Mouse (Mus musculus) brain, embryonic 14.5 days (tissue): ENCODE results near the gene Ube2d3.

Experiments used
- CTCF ChIP-seq: fragments of 200-500 bp; IDR thresholded peaks from 2 replicates; pipeline ENCODE4 v1.5.1; 2012; ENCODE audit warnings: inconsistent platforms, mild to moderate bottlenecking, moderate library complexity, borderline replicate concordance; ENCODE audit not compliant: insufficient read depth, insufficient read length; ENCODE audit errors: extremely low read depth
- POLR2A ChIP-seq: fragments of 200-500 bp; IDR thresholded peaks from 2 replicates; pipeline ENCODE4 v1.6.1; 2012; ENCODE audit warnings: mild to moderate bottlenecking, inconsistent platforms, borderline replicate concordance; ENCODE audit not compliant: poor library complexity, insufficient read depth, insufficient read length, severe bottlenecking; ENCODE audit errors: extremely low read depth

DNA sequence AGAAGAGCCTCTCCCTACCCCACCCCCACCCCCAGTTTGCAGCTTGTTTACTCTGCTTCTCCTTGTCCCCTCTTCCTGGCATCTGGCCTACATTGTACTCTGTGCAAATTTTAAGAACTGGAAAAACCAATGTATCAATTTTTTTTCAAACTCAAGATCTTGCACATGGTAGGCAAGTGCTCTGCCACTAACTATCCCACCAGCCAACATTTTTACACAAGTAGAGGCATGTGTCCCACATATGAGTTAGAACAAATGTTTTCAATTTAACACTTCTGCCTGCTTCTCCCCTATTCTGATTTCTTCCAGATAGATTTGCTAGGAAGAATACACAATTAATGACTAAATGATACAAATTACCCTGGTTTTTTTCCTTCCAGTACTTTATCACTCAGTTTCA lies 40.8 kb upstream of the Ube2d3 start:
- TF ChIP-seq CTCF (no peak), POLR2A (no peak)
